Mouse (Mus musculus) layer of hippocampus, adult 2 months (tissue): ENCODE measurements around the gene Lhx2. TPM values are rescaled to one million over a fixed set of nuclear protein-coding genes. Genes with fewer than 3 reads are reported as not detected.

Experiments
- DNase-seq, 2 experiments: peaks; one replicate each; pipeline ENCODE4 v3.0.0; 2022; ENCODE audit warnings: low spot score in 2 of 2
- H3K27ac ChIP-seq: fragments of 200-600 bp; 2 replicates; pipeline ENCODE4 v1.8.1; 2022
- H3K4me3 ChIP-seq: fragments of 200-600 bp; 2 replicates; pipeline ENCODE4 v1.8.1; 2022; ENCODE audit warnings: mild to moderate bottlenecking
- CTCF ChIP-seq: fragments of 200-600 bp; conservative IDR thresholded peaks from 2 replicates; pipeline ENCODE4 v1.8.1; 2022; ENCODE audit warnings: antibody characterized with exemption, mild to moderate bottlenecking, moderate library complexity
- total RNA-seq, 2 experiments: library from RNA; stranded (reverse); gene quantifications; 2 replicates each; pipeline ENCODE4 v1.2.3; 2021

The Lhx2 gene
- total RNA-seq, 2 experiments from 2014 or later = 96.6 to 99.5 TPM

DNA sequence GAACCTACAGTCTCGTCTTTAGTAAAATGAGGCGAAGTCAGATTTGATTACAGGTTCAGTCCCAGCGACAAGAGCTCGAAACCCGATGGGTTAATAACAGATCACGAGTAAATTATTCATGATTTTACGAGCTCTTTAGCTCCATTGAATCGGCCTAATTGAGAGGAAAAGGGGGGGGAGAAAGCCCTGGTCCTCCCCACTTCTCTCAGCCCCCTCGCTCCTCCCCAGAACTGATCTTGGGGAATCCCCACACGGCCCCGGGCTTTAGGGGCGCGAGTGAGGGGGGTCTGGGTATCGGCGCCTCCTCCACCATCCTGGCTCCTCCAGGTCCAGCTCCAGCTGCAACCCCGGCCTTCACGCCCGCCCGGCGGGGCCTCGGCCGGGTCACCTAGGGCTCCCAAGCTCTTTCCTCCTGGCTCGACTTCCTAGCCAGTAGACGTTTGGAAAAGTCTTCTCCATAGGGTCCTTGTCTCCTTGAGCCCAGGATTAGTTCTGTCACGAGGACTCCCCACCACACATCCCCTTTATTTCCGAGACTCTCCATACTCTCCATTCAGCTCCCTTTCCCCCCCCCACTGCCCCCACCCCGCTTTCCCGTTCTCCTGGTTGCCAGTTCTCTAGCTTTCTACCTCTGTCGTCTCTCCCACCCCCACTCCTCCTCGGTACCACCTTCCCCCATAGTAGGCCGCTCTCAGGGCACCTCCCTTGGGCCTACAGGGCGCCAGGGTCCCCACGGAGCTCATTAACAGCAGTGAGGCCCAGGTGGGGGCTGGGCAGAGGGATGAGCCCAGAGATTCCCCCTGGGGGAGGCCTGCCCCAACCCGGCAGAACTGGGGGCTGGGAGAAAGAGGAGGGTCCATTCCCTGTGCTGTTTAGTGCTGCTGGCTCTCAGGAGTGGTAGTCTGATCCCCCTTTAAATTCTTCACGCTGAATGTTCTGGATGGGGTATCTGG is 18.5 kb downstream of the Lhx2 start:
- H3K27ac ChIP-seq = peak overlapping the region; percentile 97
- no peak for TF ChIP-seq CTCF
- no peak for DNase-seq
- peak overlapping the region; percentile 82 for H3K4me3 ChIP-seq

DNA sequence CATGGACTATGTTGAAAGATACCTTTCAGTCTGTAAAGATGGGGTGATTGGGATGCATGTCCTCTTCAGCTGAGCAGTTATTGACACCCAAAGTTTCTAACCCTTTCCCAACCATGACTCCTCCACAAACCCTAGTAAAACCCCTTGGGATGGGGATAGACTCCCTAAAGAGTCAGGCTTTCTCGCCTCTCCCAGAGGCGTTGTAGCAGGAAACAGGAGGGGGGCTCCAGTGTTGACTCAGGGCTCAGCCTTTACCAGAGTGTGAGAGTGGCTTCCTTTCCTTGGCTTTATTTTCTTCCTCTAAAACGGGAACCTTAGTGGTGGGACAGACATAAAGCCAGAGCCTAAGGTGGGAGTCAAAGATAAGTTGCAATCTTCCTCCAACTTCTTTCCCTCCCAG is 19.5 kb downstream of the Lhx2 start:
- no peak for TF ChIP-seq CTCF
- no peak for DNase-seq
- Histone ChIP-seq H3K4me3 (no peak overlapping the region; the same call in 1 of the 2 replicates), H3K27ac (peak overlapping the region; percentile 97)

DNA sequence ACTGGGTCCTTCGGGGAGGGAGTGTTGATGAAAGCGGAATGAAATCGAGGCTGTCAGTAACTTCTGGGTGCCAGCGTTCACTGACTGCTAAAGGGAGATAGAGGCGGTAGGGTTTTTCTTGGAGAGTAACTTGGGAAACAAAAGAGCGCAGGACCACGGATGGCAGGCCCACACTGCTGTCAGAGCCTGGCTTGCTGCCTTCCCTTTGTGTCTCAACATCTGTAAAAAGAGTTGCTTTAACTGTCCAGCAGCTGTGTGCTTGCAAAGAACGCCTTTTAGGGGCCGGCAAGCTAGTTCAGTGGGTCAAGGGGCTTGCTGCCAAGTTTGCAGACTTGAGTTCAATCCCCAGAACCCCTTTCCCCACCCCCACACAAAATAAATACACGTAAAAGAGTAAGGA is 20.1 kb downstream of the Lhx2 start:
- peak overlapping the region; percentile 97; the same call in 1 of the 2 replicates for H3K27ac ChIP-seq
- peak overlapping the region; percentile 10; the same call in 1 of the 2 replicates for H3K4me3 ChIP-seq
- no peak for TF ChIP-seq CTCF
- no peak for DNase-seq

DNA sequence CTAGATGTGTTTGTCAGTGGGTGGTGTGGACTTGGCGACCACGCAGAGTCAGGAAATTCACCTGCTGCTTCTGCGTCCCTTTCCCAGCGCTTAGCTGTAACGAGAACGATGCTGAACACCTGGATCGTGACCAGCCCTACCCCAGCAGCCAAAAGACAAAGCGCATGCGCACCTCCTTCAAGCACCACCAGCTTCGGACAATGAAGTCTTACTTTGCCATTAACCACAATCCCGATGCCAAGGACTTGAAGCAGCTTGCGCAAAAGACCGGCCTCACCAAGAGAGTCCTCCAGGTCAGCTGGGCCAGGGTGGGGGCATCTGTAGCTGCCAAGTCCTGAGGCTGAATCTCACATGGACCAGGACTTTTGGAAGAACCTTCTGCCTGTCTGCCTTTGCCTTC is 20.7 kb downstream of the Lhx2 start:
- Histone ChIP-seq H3K27ac (peak overlapping the region; percentile 97; the same call in 1 of the 2 replicates), H3K4me3 (no peak overlapping the region; the same call in 1 of the 2 replicates)
- DNase-seq = no peak
- TF ChIP-seq CTCF = no peak

DNA sequence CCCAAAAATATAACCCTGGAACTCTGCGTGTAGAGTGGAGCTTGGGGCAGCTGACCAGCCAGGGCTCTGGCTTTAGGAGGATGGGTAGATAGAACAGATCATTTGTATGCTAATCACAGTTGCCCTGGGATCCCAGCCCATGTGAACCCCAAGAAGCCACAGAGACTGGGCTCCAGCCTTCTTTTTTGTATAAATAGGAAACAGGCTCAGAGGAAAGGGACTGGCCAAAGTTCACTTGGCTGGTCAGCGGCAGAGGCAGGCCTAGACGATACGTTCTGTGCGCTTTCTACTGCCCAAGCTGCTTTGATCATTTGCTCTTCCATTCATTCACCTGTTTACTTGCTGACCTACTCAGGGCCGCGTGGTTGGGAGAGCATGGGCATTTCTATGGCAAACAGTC is 27.1 kb downstream of the Lhx2 start:
- H3K27ac ChIP-seq = peak overlapping the region; percentile 71
- DNase-seq = no peak
- no peak for TF ChIP-seq CTCF
- H3K4me3 ChIP-seq = no peak overlapping the region

DNA sequence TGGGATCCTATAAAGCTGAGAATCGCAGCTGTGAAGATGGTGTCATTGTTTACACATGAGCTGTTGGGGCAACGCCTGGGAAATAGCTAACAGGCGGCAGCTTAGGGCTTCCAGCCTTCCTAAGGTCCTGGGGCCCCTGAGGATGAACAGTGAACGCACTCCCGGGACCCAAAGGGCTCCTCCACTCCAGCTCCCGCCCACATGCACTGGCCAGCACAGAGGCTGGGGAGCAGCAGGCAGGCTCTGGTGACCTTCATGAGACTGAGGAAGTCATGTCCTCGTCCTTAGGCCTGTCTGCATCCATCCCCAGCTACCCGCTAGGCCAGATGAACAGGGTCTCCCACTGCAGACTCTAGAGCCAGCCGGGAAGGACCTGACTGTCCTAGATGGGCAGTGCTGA is 27.9 kb downstream of the Lhx2 start:
- no peak for TF ChIP-seq CTCF
- peak overlapping the region; percentile 71 for H3K27ac ChIP-seq
- DNase-seq = no peak
- no peak overlapping the region for H3K4me3 ChIP-seq

DNA sequence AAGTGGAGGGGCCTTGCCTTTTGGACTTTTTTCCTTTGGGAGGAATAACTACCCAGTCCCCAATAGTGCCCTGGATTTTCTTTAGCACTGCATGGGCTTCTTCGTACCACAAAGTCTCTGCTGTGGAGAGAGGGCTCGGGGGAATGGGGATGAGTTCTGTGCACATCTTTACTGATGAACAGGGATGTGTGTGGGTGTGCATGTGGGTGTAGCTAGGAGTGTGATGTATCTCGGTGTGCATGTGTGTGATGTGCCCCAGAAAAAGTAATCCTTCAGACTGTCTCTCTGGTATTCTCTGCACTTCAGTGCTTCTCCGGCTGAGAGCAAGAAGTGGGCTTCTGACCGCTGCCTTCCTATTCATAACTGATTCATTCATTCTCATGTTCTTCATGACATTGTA is 28.8 kb downstream of the Lhx2 start:
- no peak for DNase-seq
- TF ChIP-seq CTCF = no peak
- Histone ChIP-seq H3K27ac (peak overlapping the region; percentile 71; the same call in 1 of the 2 replicates), H3K4me3 (no peak overlapping the region)

DNA sequence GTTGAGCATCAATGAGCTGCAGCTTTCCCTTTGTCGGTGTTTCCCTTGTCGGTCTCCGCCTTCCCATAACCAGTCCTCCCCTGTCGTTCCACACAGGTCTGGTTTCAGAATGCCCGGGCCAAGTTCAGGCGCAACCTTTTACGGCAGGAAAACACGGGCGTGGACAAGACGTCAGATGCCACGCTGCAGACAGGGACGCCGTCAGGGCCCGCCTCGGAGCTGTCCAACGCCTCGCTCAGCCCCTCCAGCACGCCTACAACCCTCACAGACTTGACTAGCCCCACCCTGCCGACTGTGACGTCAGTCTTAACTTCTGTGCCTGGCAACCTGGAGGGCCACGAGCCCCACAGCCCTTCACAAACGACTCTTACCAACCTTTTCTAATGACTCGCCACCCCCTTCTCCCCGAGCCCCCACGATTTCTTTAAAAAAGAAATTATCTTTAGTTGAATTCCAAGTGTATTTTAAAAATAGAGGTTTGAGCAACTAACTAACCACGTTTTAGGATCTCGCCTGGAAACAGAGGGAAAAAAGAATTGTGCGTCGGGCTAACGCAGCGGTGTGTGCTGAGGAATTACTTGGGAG is 29.8 kb downstream of the Lhx2 start:
- no peak overlapping the region; the same call in 1 of the 2 replicates for H3K27ac ChIP-seq
- no peak for TF ChIP-seq CTCF
- no peak overlapping the region; the same call in 1 of the 2 replicates for H3K4me3 ChIP-seq
- no peak for DNase-seq

DNA sequence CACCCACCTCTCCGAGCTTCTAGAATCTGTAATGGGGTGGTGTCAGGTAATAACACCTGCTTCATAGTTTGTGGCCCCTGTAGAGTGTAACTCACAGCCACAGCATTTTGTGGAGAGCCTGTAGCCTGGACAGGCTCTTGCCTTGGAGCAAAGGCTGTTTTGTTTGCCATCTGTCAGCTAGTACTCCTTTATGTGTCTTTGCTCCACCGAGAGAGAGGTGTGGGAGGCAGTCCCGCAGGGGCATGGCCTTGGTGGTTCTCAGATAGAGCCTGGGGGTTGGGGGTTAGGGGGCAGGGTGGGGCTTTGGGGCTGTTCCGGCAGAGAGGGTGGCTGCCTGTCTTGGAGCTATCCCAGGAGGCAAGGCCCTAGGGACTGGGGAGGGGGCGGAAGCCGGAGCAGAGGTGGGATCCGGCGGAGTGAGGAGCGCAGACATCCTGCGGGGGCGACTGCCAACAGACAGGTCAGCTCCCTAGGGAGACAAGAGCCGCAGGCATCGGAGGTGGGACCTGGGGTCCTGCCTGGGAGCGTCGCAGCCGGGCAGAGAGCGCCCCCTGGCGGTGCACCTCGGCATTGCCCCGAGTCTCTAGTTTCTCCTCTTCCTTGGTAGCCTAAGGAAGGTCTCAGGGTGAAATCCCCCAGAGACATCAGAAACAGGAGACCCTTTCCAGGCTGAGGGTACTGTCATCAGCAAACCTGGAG is 36.7 kb downstream of the Lhx2 start:
- DNase-seq = peak in 1 of 2 experiments; percentile 78
- no peak overlapping the region for H3K27ac ChIP-seq
- TF ChIP-seq CTCF = peak; percentile 99
- peak overlapping the region; percentile 37; the same call in 1 of the 2 replicates for H3K4me3 ChIP-seq

DNA sequence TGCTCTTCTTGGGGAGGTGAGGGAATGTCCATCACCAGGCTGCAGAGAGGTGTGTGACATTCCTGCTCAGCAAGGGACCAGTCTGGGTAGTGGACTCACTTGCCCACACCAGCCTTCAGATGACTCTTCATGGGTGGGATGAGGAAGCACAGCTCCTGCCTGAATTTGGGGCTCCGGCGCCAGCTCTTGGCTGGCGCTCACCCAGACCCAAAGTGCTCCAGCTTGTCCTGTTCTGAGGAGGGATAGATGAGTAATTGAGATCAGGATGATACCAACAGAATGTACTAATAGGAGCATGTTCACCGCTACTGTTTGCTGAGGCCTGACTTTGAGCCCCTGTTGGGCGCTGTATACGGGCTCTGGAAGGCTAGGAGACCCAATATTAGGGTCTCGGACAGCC is 38.2 kb downstream of the Lhx2 start:
- no peak for TF ChIP-seq CTCF
- no peak for DNase-seq

DNA sequence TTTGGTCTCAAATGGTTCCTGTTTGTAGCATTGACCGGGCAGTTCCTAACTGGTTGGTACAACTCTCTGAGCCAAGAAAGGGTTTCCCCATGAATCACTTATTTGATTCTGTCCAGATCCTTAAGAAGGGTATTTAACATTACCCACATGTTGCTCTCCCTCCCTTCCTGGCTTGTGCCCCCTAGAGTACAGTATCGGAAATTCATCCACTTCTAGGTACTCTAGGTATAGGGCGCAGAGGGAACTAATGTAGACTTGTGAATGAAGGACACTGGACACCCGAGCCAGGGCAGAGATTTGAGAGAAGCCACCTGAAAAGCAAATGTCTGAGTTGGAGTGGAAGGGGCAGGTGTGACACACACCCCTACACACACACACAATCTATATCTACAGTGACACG is 39.3 kb downstream of the Lhx2 start:
- Histone ChIP-seq H3K4me3 (no peak overlapping the region), H3K27ac (no peak overlapping the region)
- peak; percentile 75 for TF ChIP-seq CTCF
- no peak for DNase-seq

More for the DNA sequence above, 38.2 kb downstream of the Lhx2 start:
- H3K27ac ChIP-seq = no peak overlapping the region
- no peak overlapping the region for H3K4me3 ChIP-seq

DNA sequence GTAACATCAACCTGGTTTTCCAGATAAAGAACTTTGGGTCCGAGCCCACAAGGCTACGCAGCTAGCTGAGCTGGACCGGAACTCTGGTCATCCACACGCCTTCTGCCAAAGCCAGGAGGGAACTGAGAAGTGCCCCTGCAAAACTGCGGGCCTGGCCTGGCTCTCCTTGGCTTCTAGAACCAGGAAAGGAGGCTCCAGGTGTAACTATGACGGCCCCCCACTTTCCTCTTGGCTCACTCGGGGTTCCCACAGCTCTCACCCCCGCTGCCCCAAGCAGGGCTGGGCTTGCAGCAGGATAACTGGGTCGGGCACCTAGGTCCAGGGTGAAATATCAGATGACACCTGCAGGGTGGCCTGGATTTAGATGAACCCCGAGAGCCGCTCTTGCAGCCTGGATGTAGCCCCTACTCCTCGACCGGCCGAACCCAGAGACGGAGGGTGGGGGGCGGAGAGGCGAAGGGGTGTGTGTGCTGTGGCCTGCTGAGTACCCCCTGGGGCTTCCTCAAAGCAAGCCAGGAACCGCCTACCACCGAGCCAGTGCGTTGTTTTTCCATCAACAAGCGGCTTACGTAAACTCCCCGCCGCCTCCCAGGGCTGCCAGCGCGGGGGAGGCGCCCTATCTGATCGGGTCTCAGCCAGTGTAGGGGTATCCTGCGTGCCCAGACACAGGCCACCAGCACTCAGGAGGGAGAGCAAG is 39.9 kb downstream of the Lhx2 start:
- Histone ChIP-seq H3K27ac (peak overlapping the region; percentile 57), H3K4me3 (peak overlapping the region; percentile 45)
- DNase-seq = peak in 1 of 2 experiments; percentile 35
- no peak for TF ChIP-seq CTCF
